Mouse (Mus musculus) CH12.LX (cell line): ENCODE data around the gene Pbrm1. TPM values are rescaled to one million over a fixed set of nuclear protein-coding genes. Genes with fewer than 3 reads are reported as not detected.

Experiments used
- DNase-seq: peaks from one replicate; pipeline ENCODE4 v3.0.0-alpha.2; 2013; ENCODE audit errors: extremely low read depth
- H3K27ac ChIP-seq: 2 replicates; pipeline ENCODE4 v1.5.1; 2012; ENCODE audit warnings: low read depth, mild to moderate bottlenecking, control low read depth, moderate library complexity; ENCODE audit not compliant: insufficient read depth
- H3K27me3 ChIP-seq: replicated peaks from 2 replicates; pipeline ENCODE3; 2012; ENCODE audit warnings: inconsistent platforms
- H3K36me3 ChIP-seq, 2 experiments: replicated peaks in 1 of 2; 2 replicates each; pipeline versions ENCODE3 to v1.6.1; 2012; ENCODE audit warnings: inconsistent platforms in 1 of 2, low read length in 1 of 2, mild to moderate bottlenecking in 1 of 2, mixed read lengths in 1 of 2, moderate library complexity in 1 of 2; ENCODE audit not compliant: control insufficient read depth in 1 of 2, insufficient read depth in 1 of 2
- H3K4me1 ChIP-seq, 2 experiments: 2 replicates each; pipeline ENCODE4 v1.6.1; 2012; ENCODE audit warnings: inconsistent platforms in 1 of 2, moderate library complexity in 1 of 2; ENCODE audit not compliant: insufficient read depth in 2 of 2, control insufficient read depth in 1 of 2
- H3K4me2 ChIP-seq: 2 replicates; pipeline ENCODE4 v1.6.1; 2012; ENCODE audit warnings: low read depth, mild to moderate bottlenecking, control low read depth; ENCODE audit not compliant: poor library complexity, insufficient read depth, severe bottlenecking
- H3K4me3 ChIP-seq, 3 experiments: fragments of 150-350 bp in 1 of 3; sonication (generic) in 1 of 3; replicated peaks in 1 of 3; 2 replicates each; pipeline versions ENCODE3 to v1.5.1; 2011 to 2012; ENCODE audit warnings: low read depth in 2 of 3, low read length in 2 of 3, mild to moderate bottlenecking in 2 of 3, moderate library complexity in 2 of 3, control low read depth in 1 of 3, improper control_type of control experiment in 1 of 3, inconsistent platforms in 1 of 3, mixed read lengths in 1 of 3; ENCODE audit not compliant: poor library complexity in 1 of 3
- H3K79me2 ChIP-seq: replicated peaks from 2 replicates; pipeline ENCODE4 v1.6.1; 2012; ENCODE audit warnings: mild to moderate bottlenecking, moderate library complexity; ENCODE audit not compliant: control insufficient read depth, poor library complexity, insufficient read depth, severe bottlenecking; ENCODE audit errors: extremely low read depth
- H3K9ac ChIP-seq: 2 replicates; pipeline ENCODE4 v1.6.1; 2012; ENCODE audit warnings: low read depth, mild to moderate bottlenecking, control low read depth, moderate library complexity; ENCODE audit not compliant: insufficient read depth
- H3K9me3 ChIP-seq: replicated peaks from 2 replicates; pipeline ENCODE3; 2012; ENCODE audit warnings: low read length, inconsistent platforms, mixed read lengths
- BHLHE40 ChIP-seq: IDR thresholded peaks from 2 replicates; pipeline ENCODE4 v1.6.1; 2011; ENCODE audit warnings: mild to moderate bottlenecking, low read depth, low read length, improper control_type of control experiment
- CHD2 ChIP-seq: IDR thresholded peaks from 2 replicates; pipeline ENCODE4 v1.6.1; 2011; ENCODE audit warnings: low read length, improper control_type of control experiment
- CTCF ChIP-seq, 2 experiments: IDR thresholded peaks in 1 of 2; conservative IDR thresholded peaks in 1 of 2; 2 replicates each; pipeline ENCODE4 v1.5.1; 2011 to 2012; ENCODE audit warnings: low read depth in 2 of 2, low read length in 2 of 2, improper control_type of control experiment in 1 of 2, inconsistent platforms in 1 of 2, mild to moderate bottlenecking in 1 of 2, moderate library complexity in 1 of 2
- E2F4 ChIP-seq: IDR thresholded peaks from 2 replicates; pipeline ENCODE4 v1.6.1; 2011; ENCODE audit warnings: low read depth, low read length, improper control_type of control experiment; ENCODE audit not compliant: insufficient replicate concordance
- ELF1 ChIP-seq: IDR thresholded peaks from 2 replicates; pipeline ENCODE4 v1.6.1; 2014; ENCODE audit warnings: low read depth, mild to moderate bottlenecking, inconsistent platforms, low read length, improper control_type of control experiment
- GABPA ChIP-seq: IDR thresholded peaks from 2 replicates; pipeline ENCODE4 v1.6.1; 2012; ENCODE audit warnings: low read depth, low read length, improper control_type of control experiment, inconsistent platforms; ENCODE audit not compliant: insufficient replicate concordance
- JUN ChIP-seq: IDR thresholded peaks from 2 replicates; pipeline ENCODE4 v1.6.1; 2011; ENCODE audit warnings: low read depth, mild to moderate bottlenecking, low read length, improper control_type of control experiment, moderate library complexity; ENCODE audit not compliant: insufficient read depth
- MAFK ChIP-seq: IDR thresholded peaks from 2 replicates; pipeline ENCODE4 v1.6.1; 2011; ENCODE audit warnings: low read length, improper control_type of control experiment; ENCODE audit not compliant: insufficient replicate concordance
- MAZ ChIP-seq: IDR thresholded peaks from 2 replicates; pipeline ENCODE4 v1.6.1; 2012; ENCODE audit warnings: low read depth, mild to moderate bottlenecking, inconsistent platforms, low read length, improper control_type of control experiment, moderate library complexity
- NELFE ChIP-seq: IDR thresholded peaks from 2 replicates; pipeline ENCODE4 v1.6.1; 2011; ENCODE audit warnings: low read depth, low read length, improper control_type of control experiment
- NRF1 ChIP-seq: IDR thresholded peaks from 2 replicates; pipeline ENCODE4 v1.6.1; 2014; ENCODE audit warnings: low read depth, mild to moderate bottlenecking, inconsistent platforms, low read length, improper control_type of control experiment, moderate library complexity
- POLR2A ChIP-seq: IDR thresholded peaks from 2 replicates; pipeline ENCODE4 v1.6.1; 2011; ENCODE audit warnings: low read depth, mild to moderate bottlenecking, improper control_type of control experiment, low read length
- POLR2AphosphoS2 ChIP-seq: IDR thresholded peaks from 2 replicates; pipeline ENCODE4 v1.6.1; 2011; ENCODE audit warnings: low read depth, low read length, improper control_type of control experiment
- SIN3A ChIP-seq: IDR thresholded peaks from 2 replicates; pipeline ENCODE4 v1.6.1; 2012; ENCODE audit warnings: low read length, improper control_type of control experiment, inconsistent platforms
- SMC3 ChIP-seq: IDR thresholded peaks from 2 replicates; pipeline ENCODE4 v1.6.1; 2011; ENCODE audit warnings: low read depth, low read length, improper control_type of control experiment
- ZMIZ1 ChIP-seq: IDR thresholded peaks from 2 replicates; pipeline ENCODE4 v1.6.1; 2012; ENCODE audit warnings: low read depth, mild to moderate bottlenecking, inconsistent platforms, low read length, improper control_type of control experiment
- dilution Hi-C: fragments of 300-500 bp; cut with MboI; formaldehyde crosslinking; loops from 2 replicates; pipeline ENCODE4 v1.14.3; 2020; ENCODE audit warnings: low sequenced_read_pairs; ENCODE audit not compliant: extremely low pct_unique_long_range_greater_than_20kb, extremely low pct_ligation_motif_present
- in situ Hi-C: fragments of 300-500 bp; cut with MboI; formaldehyde crosslinking; loops from 3 replicates; pipeline ENCODE4 v1.14.3; 2019; ENCODE audit warnings: low sequenced_read_pairs, low pct_ligation_motif_present, low pct_unique_long_range_greater_than_20kb, mixed read lengths
- polyA plus RNA-seq: library from polyadenylated mRNA; unstranded; fragments of >175 nt; gene quantifications from 2 replicates; pipeline ENCODE4 v1.2.1, GENCODE M21; 2012; ENCODE audit warnings: low read depth; ENCODE audit not compliant: insufficient read length
- total RNA-seq, 2 experiments: library from RNA; depleted of rRNA; stranded (reverse); fragments of 300-350 nt in 1 of 2; fragments of >200 nt in 1 of 2; gene quantifications; 2 replicates each; pipeline ENCODE4 v1.2.3; 2012 to 2014

The Pbrm1 gene
- total and polyA plus RNA-seq, 3 experiments, result 20.4 to 28.8 (median 22.6) TPM

- no peak overlapping the region for H3K4me2 ChIP-seq
- no peak overlapping the region for H3K4me3 ChIP-seq
- no peak overlapping the region for H3K27ac ChIP-seq
- no peaks in the 10 kb centered on the region for H3K9me3 ChIP-seq
- dilution Hi-C loops, result no loop called here
- H3K36me3 ChIP-seq, result peaks cover 60 to 88% of the 10 kb centered on the region in 2 experiments
- TF ChIP-seq GABPA, result no peak
- TF ChIP-seq ZMIZ1, result 0 out of 2 replicates have a peak, but pooled peaks have one; percentile 2
- TF ChIP-seq POLR2AphosphoS2, result peak; percentile 87
- TF ChIP-seq POLR2A, result peak; percentile 42; the same call in 1 of the 2 replicates
- peak; percentile 36; the same call in 1 of the 2 replicates for TF ChIP-seq NELFE
- peak; percentile 9; the same call in 1 of the 2 replicates for TF ChIP-seq CHD2
- no peak for TF ChIP-seq E2F4
- no peak overlapping the region for H3K9ac ChIP-seq
- in situ Hi-C loops, result no loop called here
- H3K27me3 ChIP-seq, result no peaks in the 10 kb centered on the region
- DNase-seq, result no peak
- peaks cover 7 to 27% of the 10 kb centered on the region in 2 experiments for H3K4me1 ChIP-seq
- H3K79me2 ChIP-seq, result peaks cover 20% of the 10 kb centered on the region
Observed at GRCm38 (mm10) chr14:31011588-31011987, 7.3 kb upstream of the Pbrm1 start.

DNA sequence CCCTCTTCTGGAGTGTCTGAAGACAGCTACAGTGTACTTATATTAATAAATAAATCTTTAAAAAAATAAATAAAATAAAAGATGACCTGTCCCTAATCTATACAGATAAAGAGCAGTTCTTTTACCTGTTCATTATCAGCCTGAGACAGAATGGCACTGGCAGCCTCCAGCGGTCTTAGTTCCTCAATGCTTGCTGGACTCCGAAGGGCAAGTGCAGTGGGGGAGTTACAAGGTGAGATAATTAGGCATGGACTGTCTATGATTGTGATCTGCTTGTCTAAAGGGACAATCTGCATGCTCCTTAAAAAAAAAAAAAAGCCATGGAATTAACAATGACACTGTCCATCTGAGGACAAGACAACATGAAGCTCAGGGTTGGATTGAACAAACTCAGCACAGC, 5.0 kb upstream of the Pbrm1 start:
- H3K27me3 ChIP-seq, result no peaks in the 10 kb centered on the region
- dilution Hi-C loops (no loop called here), in situ Hi-C loops (no loop called here)
- H3K4me3 ChIP-seq, result no peak overlapping the region
- no peak for TF ChIP-seq ELF1
- TF ChIP-seq MAZ, result no peak
- TF ChIP-seq SMC3, result no peak
- no peak for TF ChIP-seq CTCF (conservative IDR thresholded peaks at IDR 0.05 in 1 of 2, IDR thresholded peaks at IDR 0.05 in 1 of 2; ENCODE audit: low read depth in 2 of 2, low read length in 2 of 2)
- TF ChIP-seq POLR2A, result no peak
- no peak for TF ChIP-seq CHD2
- TF ChIP-seq BHLHE40, result no peak
- no peak for TF ChIP-seq GABPA
- no peak for TF ChIP-seq MAFK
- TF ChIP-seq JUN, result no peak
- no peak for TF ChIP-seq ZMIZ1
- TF ChIP-seq SIN3A, result no peak
- TF ChIP-seq NRF1, result no peak
- H3K9me3 ChIP-seq, result no peaks in the 10 kb centered on the region
- H3K79me2 ChIP-seq, result peaks cover 42% of the 10 kb centered on the region
- peaks cover 65 to 82% of the 10 kb centered on the region in 2 experiments for H3K36me3 ChIP-seq
- no peak for DNase-seq
- H3K27ac ChIP-seq, result no peak overlapping the region
- H3K4me1 ChIP-seq, result peaks cover 7 to 33% of the 10 kb centered on the region in 2 experiments
- H3K4me2 ChIP-seq, result no peak overlapping the region
- no peak overlapping the region for H3K9ac ChIP-seq
